Mouse (Mus musculus): ENCODE results near the gene Lin28a.

GRCm38 (mm10) chr4:134002246-134002645, 16.4 kb downstream of the Lin28a start:
- TF ChIP-seq CTCF (IDR thresholded peaks at IDR 0.05; ENCODE audit: low read depth, low read length) (no peak), POLR2A (IDR thresholded peaks at IDR 0.05; ENCODE audit: borderline replicate concordance, low read depth, low read length) (no peak)
